Mouse (Mus musculus) megakaryocyte, embryonic 14.5 days (primary cell): ENCODE measurements around the gene Apobec3. TPM values are rescaled to one million over a fixed set of nuclear protein-coding genes. Genes with fewer than 3 reads are reported as not detected.

Experiments
- H3K27me3 ChIP-seq: replicated peaks from 2 replicates; pipeline ENCODE3; 2012; ENCODE audit warnings: inconsistent platforms
- H3K36me3 ChIP-seq: replicated peaks from 2 replicates; pipeline ENCODE3; 2012; ENCODE audit warnings: low read length, inconsistent platforms, mixed read lengths
- H3K4me1 ChIP-seq: 2 replicates; pipeline ENCODE4 v1.6.1; 2012; ENCODE audit warnings: inconsistent platforms
- H3K4me3 ChIP-seq: replicated peaks from 2 replicates; pipeline ENCODE3; 2012; ENCODE audit warnings: moderate library complexity, mild to moderate bottlenecking, inconsistent platforms
- H3K9me3 ChIP-seq: 2 replicates; pipeline ENCODE4 v1.6.1; 2012; ENCODE audit warnings: inconsistent platforms
- FLI1 ChIP-seq: IDR thresholded peaks from 2 replicates; pipeline ENCODE4 v1.6.1; 2012; ENCODE audit warnings: low read length, inconsistent platforms, mixed read lengths
- GATA1 ChIP-seq: IDR thresholded peaks from 3 replicates; pipeline ENCODE4 v1.6.1; 2012; ENCODE audit warnings: mixed read lengths, low read length, inconsistent platforms, borderline replicate concordance
- polyA plus RNA-seq: library from polyadenylated mRNA; stranded (reverse); fragments of >175 nt; gene quantifications from 2 replicates; pipeline ENCODE4 v1.2.3, GENCODE M21; 2012; ENCODE audit warnings: low replicate concordance; ENCODE audit not compliant: insufficient read depth

Apobec3 gene
- polyA plus RNA-seq, 1 experiment: 1.1 TPM

GRCm38 (mm10) chr15:79926856-79927416 is 35.5 kb downstream of the Apobec3 start:
- Histone ChIP-seq H3K4me3 (peak overlapping the region; percentile 91), H3K36me3 (peaks cover 49% of the 10 kb centered on the region), H3K27me3 (peaks cover 22% of the 10 kb centered on the region), H3K4me1 (peaks cover 31% of the 10 kb centered on the region), H3K9me3 (peaks cover 4% of the 10 kb centered on the region; the same call in 1 of the 2 replicates)
- TF ChIP-seq GATA1 (no peak), FLI1 (no peak)

GRCm38 (mm10) chr15:79927637-79928122 is 36.2 kb downstream of the Apobec3 start:
- TF ChIP-seq FLI1 (no peak), GATA1 (0 out of 3 replicates have a peak, but pooled peaks have one; percentile 18)
- peak overlapping the region; percentile 91 for H3K4me3 ChIP-seq
- H3K36me3 ChIP-seq: peaks cover 42% of the 10 kb centered on the region
- H3K4me1 ChIP-seq: peaks cover 39% of the 10 kb centered on the region
- no peaks in the 10 kb centered on the region for H3K9me3 ChIP-seq
- peaks cover 29% of the 10 kb centered on the region for H3K27me3 ChIP-seq

GRCm38 (mm10) chr15:79928316-79928715 is 36.9 kb downstream of the Apobec3 start:
- Histone ChIP-seq H3K27me3 (peaks cover 33% of the 10 kb centered on the region), H3K9me3 (no peaks in the 10 kb centered on the region), H3K36me3 (peaks cover 38% of the 10 kb centered on the region), H3K4me1 (peaks cover 45% of the 10 kb centered on the region), H3K4me3 (peak overlapping the region; percentile 91)
- TF ChIP-seq GATA1 (no peak), FLI1 (no peak)

- H3K4me1 ChIP-seq: peaks cover 49% of the 10 kb centered on the region
- H3K27me3 ChIP-seq: peaks cover 38% of the 10 kb centered on the region
- peaks cover 34% of the 10 kb centered on the region for H3K36me3 ChIP-seq
- TF ChIP-seq GATA1: no peak
- no peak for TF ChIP-seq FLI1
- peak overlapping the region; percentile 23 for H3K4me3 ChIP-seq
- H3K9me3 ChIP-seq: no peaks in the 10 kb centered on the region
Observed at GRCm38 (mm10) chr15:79928736-79929135, 37.3 kb downstream of the Apobec3 start.

- peak overlapping the region; percentile 23 for H3K4me3 ChIP-seq
- TF ChIP-seq GATA1 (no peak), FLI1 (no peak)
- peaks cover 42% of the 10 kb centered on the region for H3K27me3 ChIP-seq
- no peaks in the 10 kb centered on the region for H3K9me3 ChIP-seq
- H3K4me1 ChIP-seq: peaks cover 51% of the 10 kb centered on the region
- peaks cover 30% of the 10 kb centered on the region for H3K36me3 ChIP-seq
Observed at GRCm38 (mm10) chr15:79929734-79930133, 38.3 kb downstream of the Apobec3 start.

- H3K27me3 ChIP-seq: peaks cover 45% of the 10 kb centered on the region
- peaks cover 51% of the 10 kb centered on the region for H3K4me1 ChIP-seq
Observed at GRCm38 (mm10) chr15:79931496-79932141, 40.2 kb downstream of the Apobec3 start.

GRCm38 (mm10) chr15:79932323-79932987 is 41.0 kb downstream of the Apobec3 start:
- Histone ChIP-seq H3K27me3 (peaks cover 49% of the 10 kb centered on the region), H3K36me3 (peaks cover 14% of the 10 kb centered on the region), H3K4me3 (peak overlapping the region; percentile 95), H3K9me3 (no peaks in the 10 kb centered on the region), H3K4me1 (peaks cover 44% of the 10 kb centered on the region)
- TF ChIP-seq GATA1 (no peak), FLI1 (no peak)

More at GRCm38 (mm10) chr15:79931496-79932141, 40.2 kb downstream of the Apobec3 start:
- peak overlapping the region; percentile 95 for H3K4me3 ChIP-seq
- no peaks in the 10 kb centered on the region for H3K9me3 ChIP-seq
- H3K36me3 ChIP-seq: peaks cover 17% of the 10 kb centered on the region
- TF ChIP-seq GATA1 (no peak), FLI1 (no peak)

GRCm38 (mm10) chr15:79933052-79933669 is 41.7 kb downstream of the Apobec3 start:
- peaks cover 14% of the 10 kb centered on the region for H3K36me3 ChIP-seq
- H3K9me3 ChIP-seq: no peaks in the 10 kb centered on the region
- peaks cover 37% of the 10 kb centered on the region for H3K4me1 ChIP-seq
- TF ChIP-seq FLI1: no peak
- TF ChIP-seq GATA1: no peak
- H3K27me3 ChIP-seq: peaks cover 49% of the 10 kb centered on the region
- peak overlapping the region; percentile 95 for H3K4me3 ChIP-seq

- H3K36me3 ChIP-seq: peaks cover 14% of the 10 kb centered on the region
- H3K27me3 ChIP-seq: peaks cover 49% of the 10 kb centered on the region
- H3K4me1 ChIP-seq: peaks cover 30% of the 10 kb centered on the region
- TF ChIP-seq GATA1 (no peak), FLI1 (no peak)
- H3K4me3 ChIP-seq: peak overlapping the region; percentile 95
- H3K9me3 ChIP-seq: no peaks in the 10 kb centered on the region
Observed at GRCm38 (mm10) chr15:79933670-79934514, 42.4 kb downstream of the Apobec3 start.
